Mouse (Mus musculus) CD4-positive, CD25-positive, alpha-beta regulatory T cell, adult 2 months (primary cell): Measurements from ENCODE around the gene Cdyl2.
A peak's percentile ranks its signal among the peaks of the same experiment; 100 is the strongest.

Experiments
- DNase-seq: peaks from one replicate; pipeline ENCODE4 v3.0.0-alpha.2; 2012; ENCODE audit warnings: low read depth, low spot score

Gene Cdyl2

DNA sequence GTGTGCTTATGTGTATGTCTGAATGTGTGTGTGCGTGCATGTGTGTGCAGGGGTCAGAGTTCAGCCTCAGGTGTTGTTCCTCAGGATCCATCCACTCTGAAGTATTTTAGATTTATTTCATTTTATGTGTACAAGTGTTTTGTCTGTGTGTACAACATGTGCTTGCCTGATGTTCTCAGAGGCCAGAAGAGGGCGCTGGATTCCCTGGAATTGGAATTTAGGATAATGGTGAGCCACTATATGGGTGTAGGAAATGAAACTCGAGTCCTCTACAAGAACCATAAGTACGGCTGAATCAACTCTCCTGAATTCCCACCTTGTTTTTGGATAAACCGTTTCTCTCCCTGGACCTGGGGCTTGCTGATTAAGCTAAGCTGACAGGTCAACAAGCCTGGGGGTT is 61.2 kb downstream of the Cdyl2 start:
- DNase-seq = peak; percentile 50

- DNase-seq = no peak
Observed at GRCm38 (mm10) chr8:116670604-116671003, 62.2 kb downstream of the Cdyl2 start.

DNA sequence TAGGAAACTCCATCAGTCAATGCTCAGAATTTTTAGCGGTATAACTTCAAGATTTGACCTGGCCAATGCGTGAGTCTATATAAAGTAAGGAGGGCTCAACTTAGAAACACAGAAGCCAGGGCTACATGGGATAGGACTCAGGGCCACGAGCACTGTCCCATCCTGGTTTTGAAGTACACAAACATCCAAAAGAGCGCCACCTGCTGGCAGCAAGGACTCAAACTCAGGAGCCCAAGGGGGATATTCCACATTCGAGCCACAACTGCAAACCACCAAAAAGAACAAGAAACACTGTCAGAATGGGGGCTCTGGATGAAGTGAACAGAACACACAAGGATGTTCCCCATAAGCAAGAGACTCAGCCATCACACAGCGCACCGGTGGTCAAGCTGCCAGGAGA is 63.8 kb downstream of the Cdyl2 start:
- DNase-seq = peak; percentile 31

DNA sequence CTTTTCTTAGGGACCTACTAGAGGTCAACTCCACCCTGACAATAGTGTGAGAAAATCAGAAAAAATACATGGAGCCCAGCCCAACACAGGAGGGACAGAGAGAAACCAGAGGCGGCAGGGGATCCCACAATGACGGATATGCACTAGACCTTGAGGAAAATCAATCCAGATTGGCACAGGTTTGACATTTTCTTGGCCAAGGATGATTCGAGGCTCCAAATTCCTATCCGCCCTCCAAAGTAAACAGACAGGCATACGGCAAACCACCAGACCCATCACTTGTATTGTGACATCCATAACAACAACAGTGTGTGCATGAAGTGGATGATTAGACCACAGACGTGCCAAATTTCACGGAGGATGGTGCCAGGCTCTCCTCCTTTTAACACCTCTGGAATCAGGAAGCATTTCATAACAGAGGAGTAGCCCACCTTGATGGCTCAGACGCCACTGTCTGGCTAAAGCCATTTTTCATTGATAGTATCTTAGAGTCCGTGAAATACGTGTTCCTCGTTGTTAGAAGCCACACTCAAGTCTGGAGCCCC is 65.9 kb downstream of the Cdyl2 start:
- no peak for DNase-seq

- no peak for DNase-seq
Observed at GRCm38 (mm10) chr8:116661521-116661920, 71.3 kb downstream of the Cdyl2 start.

DNA sequence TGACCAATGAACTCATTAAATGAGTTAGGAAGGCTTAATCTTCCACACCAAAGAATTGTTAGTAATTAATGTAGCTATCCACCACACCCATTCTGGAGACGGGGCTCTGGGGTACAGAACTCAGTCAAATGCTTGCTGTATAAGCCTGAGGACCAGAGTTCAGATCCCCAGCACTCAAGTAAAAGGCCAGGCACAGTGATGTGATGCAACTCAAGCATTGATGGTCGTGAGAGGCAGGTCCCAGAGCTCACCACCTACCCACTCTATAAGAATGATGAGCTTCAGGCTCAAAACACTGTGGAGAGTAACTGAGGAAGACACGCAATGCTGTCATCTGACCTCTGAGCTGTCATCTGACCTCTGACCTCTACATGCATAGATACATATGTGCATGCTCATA is 76.0 kb downstream of the Cdyl2 start:
- DNase-seq = no peak

- DNase-seq = no peak
Observed at GRCm38 (mm10) chr8:116654881-116655280, 77.9 kb downstream of the Cdyl2 start.

GRCm38 (mm10) chr8:116652949-116653348 is 79.8 kb downstream of the Cdyl2 start:
- DNase-seq = no peak

DNA sequence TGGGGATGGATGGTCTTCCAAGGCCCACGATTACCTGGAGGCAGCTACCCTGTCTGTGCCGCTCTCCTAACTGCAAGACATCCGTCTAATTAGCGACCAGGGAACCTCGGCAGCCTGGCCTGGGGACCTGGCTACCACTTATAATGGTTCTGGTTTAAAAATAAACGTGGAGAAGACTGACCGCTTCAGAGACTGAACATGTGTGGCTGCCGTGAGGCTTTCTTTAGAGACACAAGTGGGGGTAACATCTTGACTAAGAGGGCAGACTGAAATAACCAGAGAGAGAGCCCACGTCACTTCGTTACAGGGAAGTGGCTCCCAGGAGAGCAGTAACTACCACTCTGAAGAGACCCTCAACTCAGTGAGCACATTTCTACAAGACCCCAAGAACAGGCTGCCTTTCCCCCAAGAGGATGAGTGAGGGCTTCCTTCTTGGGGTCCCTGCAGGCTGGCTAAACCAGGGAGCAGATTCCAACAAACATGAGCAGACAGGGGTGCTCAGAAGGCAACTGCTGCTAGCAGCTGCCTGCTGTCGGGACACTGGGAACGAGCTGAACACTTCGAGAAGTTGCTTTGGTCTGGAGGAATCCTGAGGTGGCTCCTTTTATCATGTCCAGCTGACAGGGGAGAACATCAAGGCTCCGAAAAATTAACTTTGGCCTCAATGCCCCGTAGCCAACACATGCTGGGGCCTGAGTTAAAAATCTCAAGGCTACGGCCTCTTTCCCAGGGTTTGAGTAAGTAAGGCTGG is 82.6 kb downstream of the Cdyl2 start:
- no peak for DNase-seq

DNA sequence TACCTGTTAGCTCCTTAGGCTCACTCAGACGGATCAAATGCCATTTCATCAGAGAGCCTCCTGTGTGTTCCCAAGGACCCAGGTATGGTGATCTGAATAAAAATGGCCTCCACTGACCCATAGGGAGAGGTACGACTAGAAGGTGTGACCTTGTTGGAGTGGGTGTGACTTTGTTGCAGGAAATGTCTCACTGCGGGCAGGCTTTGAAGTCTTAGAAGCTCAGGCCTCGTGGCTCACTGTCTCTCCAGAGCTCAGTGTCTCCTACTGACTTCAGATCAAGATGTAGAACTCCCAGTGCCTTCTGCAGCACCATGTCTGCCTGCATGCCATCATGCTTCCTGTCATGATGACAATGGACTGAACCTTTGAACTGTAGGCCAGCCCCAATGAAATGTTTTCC is 87.4 kb downstream of the Cdyl2 start:
- DNase-seq = peak; percentile 40

GRCm38 (mm10) chr8:116640925-116641324 is 91.9 kb downstream of the Cdyl2 start:
- DNase-seq = no peak

- DNase-seq = peak; percentile 83
Observed at GRCm38 (mm10) chr8:116637998-116638397, 94.8 kb downstream of the Cdyl2 start.

DNA sequence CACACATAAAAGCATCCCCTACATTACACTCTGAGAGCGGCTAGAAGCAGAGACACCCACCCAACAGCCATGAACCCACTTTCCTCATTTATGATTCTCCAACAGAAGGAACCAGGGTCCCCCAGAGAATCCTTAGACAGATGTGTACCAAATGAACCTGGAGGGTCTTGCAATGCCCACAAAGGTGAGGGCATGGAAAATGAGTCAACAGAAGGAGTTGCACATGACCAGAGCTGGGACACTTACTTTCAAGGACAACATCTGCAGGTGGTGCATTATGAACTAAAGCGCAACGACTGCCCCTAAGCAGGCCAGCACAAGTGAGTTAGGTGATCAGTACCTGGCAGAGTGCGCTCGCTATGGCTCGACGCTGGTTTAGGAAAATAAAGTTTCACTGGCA is 95.6 kb downstream of the Cdyl2 start:
- no peak for DNase-seq

- DNase-seq = no peak
Observed at GRCm38 (mm10) chr8:116636396-116636795, 96.4 kb downstream of the Cdyl2 start.

- peak; percentile 79 for DNase-seq
Observed at GRCm38 (mm10) chr8:116635972-116636371, 96.8 kb downstream of the Cdyl2 start.

- peak; percentile 80 for DNase-seq
Observed at GRCm38 (mm10) chr8:116635261-116635660, 97.5 kb downstream of the Cdyl2 start.

DNA sequence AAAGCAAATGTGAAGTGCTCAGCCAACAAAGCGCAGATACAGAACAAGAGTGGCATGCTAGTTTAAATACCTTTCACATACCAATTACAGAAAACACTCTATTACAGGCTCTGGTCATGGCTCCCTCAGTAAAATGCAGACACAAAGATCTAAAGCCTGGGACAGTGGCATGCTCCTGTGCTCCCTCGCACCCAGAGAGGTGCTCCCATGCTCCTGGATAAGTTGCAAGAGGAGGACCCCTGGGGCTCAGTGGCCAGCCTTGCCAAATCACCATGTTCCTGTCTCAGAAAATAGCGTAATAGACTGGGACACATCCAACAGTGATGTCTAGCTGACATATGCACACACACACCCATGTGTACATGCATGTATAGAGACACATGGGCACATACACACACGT is 98.4 kb downstream of the Cdyl2 start:
- no peak for DNase-seq

- DNase-seq = peak; percentile 32
Observed at GRCm38 (mm10) chr8:116633470-116634150, 99.2 kb downstream of the Cdyl2 start.

GRCm38 (mm10) chr8:116630066-116630465 is 102.7 kb downstream of the Cdyl2 start:
- peak; percentile 59 for DNase-seq

DNA sequence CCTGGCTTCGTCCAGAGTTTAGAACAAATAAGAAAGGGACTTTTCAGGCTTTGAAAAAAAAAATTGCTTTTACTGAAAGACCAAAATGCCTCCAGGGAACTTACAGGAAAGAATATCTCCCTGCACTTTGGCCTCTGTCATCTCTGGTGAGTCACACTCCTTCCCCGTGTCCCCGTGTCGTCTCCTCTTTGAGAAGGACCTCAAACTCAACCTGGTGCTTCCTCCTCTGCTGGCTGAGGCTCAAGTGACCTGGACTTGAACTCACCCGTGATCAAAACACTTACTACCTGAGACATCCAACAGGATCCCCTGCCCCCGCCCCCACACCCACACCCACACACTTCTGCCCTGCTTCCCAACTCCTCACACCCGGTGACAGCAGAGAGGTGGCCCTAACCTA is 103.8 kb downstream of the Cdyl2 start:
- no peak for DNase-seq

DNA sequence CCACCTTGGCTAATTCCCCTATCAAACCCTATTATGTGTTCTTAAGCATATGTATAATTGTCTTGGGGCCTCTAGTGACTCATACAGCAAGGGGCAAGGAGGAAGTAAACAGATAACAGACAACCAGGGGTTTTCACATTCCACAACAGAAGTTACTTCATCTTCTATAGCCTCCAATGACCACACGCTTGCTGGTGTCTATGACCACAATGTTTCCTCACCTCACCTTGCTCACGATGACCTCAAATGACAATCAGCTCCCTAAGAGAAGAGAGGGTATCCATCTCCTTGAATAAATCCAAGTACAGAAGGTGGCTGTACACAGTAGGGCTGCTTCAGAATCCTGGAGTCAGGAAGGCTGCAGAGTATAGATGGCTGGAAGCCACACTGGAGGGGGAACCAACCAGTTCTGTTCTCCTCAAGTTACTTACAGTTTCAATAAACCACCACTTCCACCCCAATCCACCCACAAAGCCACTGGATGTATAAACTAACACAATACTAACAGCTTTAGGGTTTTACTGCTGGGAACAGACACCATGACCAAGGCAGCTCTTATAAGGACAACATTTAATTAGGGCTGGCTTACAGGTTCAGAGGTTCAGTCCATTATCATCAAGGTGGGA is 104.8 kb downstream of the Cdyl2 start:
- DNase-seq = no peak

DNA sequence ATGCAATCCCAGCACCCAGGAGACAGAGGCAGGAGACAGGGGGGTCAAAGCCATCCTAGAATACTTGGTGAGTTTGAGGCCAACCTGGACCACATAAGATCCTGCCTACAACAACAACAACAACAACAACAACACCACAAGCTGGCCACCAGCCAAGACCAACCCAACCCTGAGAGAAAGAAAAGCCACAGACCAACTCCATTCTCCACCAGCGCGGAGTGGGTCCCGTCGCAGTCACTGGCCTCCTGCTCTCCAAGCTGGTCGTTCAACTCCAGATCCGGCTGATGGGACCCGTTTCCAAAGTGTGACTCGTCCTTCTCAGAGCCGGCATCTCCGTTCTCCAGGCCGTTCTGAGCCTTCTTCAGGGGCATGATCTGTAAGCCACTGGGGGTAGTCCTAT is 109.2 kb downstream of the Cdyl2 start:
- DNase-seq = no peak

DNA sequence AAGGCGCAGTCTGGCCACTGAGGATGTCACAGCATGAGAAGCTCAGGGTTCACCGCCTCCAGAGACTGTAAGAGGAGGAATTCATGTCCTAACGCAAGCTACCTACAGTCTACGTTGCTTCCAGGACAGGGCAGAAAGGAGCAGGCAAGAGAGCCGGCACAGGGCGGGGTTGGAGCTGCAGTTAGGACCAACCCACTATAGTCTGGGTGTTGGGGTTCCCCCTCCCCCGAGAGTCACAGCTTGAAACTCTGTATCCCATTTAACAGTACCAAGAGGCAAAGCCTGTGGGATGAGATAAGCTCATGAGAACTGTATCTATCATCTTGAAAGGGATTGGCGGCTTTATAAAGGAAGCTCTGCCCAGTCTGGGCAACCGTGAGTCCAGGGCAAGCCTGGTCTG is 110.5 kb downstream of the Cdyl2 start:
- DNase-seq = no peak
